In genomic region chr10:94235200-94235599, GRCm38 (mm10) we compare ENCODE assay signal across 18 mouse cellular contexts.
"Had no signal": no experiment of that assay in that cellular context is flagged by ENCODE, and none has a peak within 500 bp of the region (broad histone marks: within the 10 kb centered on the region; RNA-seq: fewer than 3 reads in every experiment).

No protein-coding gene starts in this region.

- H3K4me3 ChIP-seq: layer of hippocampus, adult 2 months; limb, embryonic 10.5 days; limb, embryonic 13.5 days; liver, embryonic 12.5 days; liver, embryonic 15.5 days; lung, embryonic 15.5 days; megakaryocyte, embryonic 14.5 days; midbrain, embryonic 10.5 days; midbrain, embryonic 13.5 days had no signal

- H3K36me3 ChIP-seq: limb, embryonic 10.5 days; limb, embryonic 13.5 days; liver, embryonic 12.5 days; liver, embryonic 15.5 days; lung, embryonic 15.5 days; midbrain, embryonic 10.5 days; midbrain, embryonic 13.5 days had no signal

- ATAC-seq: intestine, postnatal 0 days; liver, embryonic 12.5 days; midbrain, embryonic 13.5 days; midbrain, embryonic 16.5 days had no signal

- H3K27me3 ChIP-seq: limb, embryonic 13.5 days; lung, embryonic 15.5 days; midbrain, embryonic 13.5 days had no signal

- DNase-seq: kidney, adult 2 months; kidney, postnatal 25 days; layer of hippocampus, adult 9-11 months; liver; lung, adult 18-20 months; lung, postnatal 10 days; lung, postnatal 36 days had no signal
